Mouse (Mus musculus) right cerebral cortex, adult 18-20 months (tissue): ENCODE data around the gene Ube2a.
"Not testable (repeated sequence)": the region's sequence is repeated elsewhere in the genome, so short reads cannot be mapped to it uniquely, and the experiment has no call there.

ENCODE experiments used
- DNase-seq: peaks from one replicate; pipeline ENCODE4 v3.0.0; 2022; ENCODE audit warnings: mixed read lengths

Ube2a gene

GRCm38 (mm10) chrX:36873765-36874164 lies at the start of gene Ube2a, which contains the start of gene C330007P06Rik:
Gene Ube2a (plus strand): TSS chrX:36873900.
Gene C330007P06Rik (minus strand): TSS chrX:36874111.
- DNase-seq, result no peak

- no peak for DNase-seq
Observed at GRCm38 (mm10) chrX:36823932-36824711, 49.6 kb upstream of the Ube2a start.

- no peak for DNase-seq
Observed at GRCm38 (mm10) chrX:36825032-36825431, 48.7 kb upstream of the Ube2a start.

GRCm38 (mm10) chrX:36826873-36827272 lies 46.8 kb upstream of the Ube2a start:
- DNase-seq, result no peak

GRCm38 (mm10) chrX:36830271-36830670 lies 43.4 kb upstream of the Ube2a start:
- no peak for DNase-seq

- peak; percentile 28 for DNase-seq
Observed at GRCm38 (mm10) chrX:36831632-36832031, 42.1 kb upstream of the Ube2a start.

- DNase-seq, result peak; percentile 30
Observed at GRCm38 (mm10) chrX:36833397-36834084, 40.2 kb upstream of the Ube2a start.

GRCm38 (mm10) chrX:36837069-36837676 lies 36.5 kb upstream of the Ube2a start:
- DNase-seq, result no peak

- no peak for DNase-seq
Observed at GRCm38 (mm10) chrX:36839391-36839790, 34.3 kb upstream of the Ube2a start.

- DNase-seq, result no peak
Observed at GRCm38 (mm10) chrX:36841698-36842097, 32.0 kb upstream of the Ube2a start.

GRCm38 (mm10) chrX:36843346-36843990 lies 30.2 kb upstream of the Ube2a start:
- DNase-seq, result no peak

GRCm38 (mm10) chrX:36847152-36847551 lies 26.5 kb upstream of the Ube2a start:
- no peak for DNase-seq

GRCm38 (mm10) chrX:36852631-36853030 lies 21.1 kb upstream of the Ube2a start:
- DNase-seq, result no peak

GRCm38 (mm10) chrX:36863766-36864608 lies 9.7 kb upstream of the Ube2a start:
- peak; percentile 85 for DNase-seq

- no peak for DNase-seq
Observed at GRCm38 (mm10) chrX:36864609-36865328, 8.9 kb upstream of the Ube2a start.

- no peak for DNase-seq
Observed at GRCm38 (mm10) chrX:36870372-36870771, 3.3 kb upstream of the Ube2a start.

- DNase-seq, result peak; percentile 84
Observed at GRCm38 (mm10) chrX:36874178-36874696, 537 bp downstream of the Ube2a start.

GRCm38 (mm10) chrX:36874704-36875128 lies 1.0 kb downstream of the Ube2a start:
- no peak for DNase-seq

- no peak for DNase-seq
Observed at GRCm38 (mm10) chrX:36884719-36885118, 11.0 kb downstream of the Ube2a start.

- not testable (repeated sequence) for DNase-seq
Observed at GRCm38 (mm10) chrX:36898931-36899330, 25.2 kb downstream of the Ube2a start.

- DNase-seq, result no peak
Observed at GRCm38 (mm10) chrX:36901655-36902054, 28.0 kb downstream of the Ube2a start.
